Comparison of ENCODE assay signal across 10 mouse cellular contexts in genomic region chr15:73923438-73923837, GRCm38 (mm10).
A peak's percentile ranks its signal among the peaks of the same experiment; 100 is the strongest.
DNase-seq lines count a peak whose midpoint lies in the region; ATAC-seq lines count a peak whose summit lies in the region.
"Had no signal": no experiment of that assay in that cellular context is flagged by ENCODE, and none has a peak within 500 bp of the region (broad histone marks: within the 10 kb centered on the region; RNA-seq: fewer than 3 reads in every experiment).

No protein-coding gene starts in this region.

- 86% methylated on average over 2 of the region's 2 CpGs for WGBS in embryonic facial prominence, embryonic 10.5 days
- WGBS in hindbrain, embryonic 14.5 days, result 57% methylated on average over 2 of the region's 2 CpGs
- 74% methylated on average over 2 of the region's 2 CpGs for WGBS in neural tube, embryonic 11.5 days

- intact Hi-C loops in heart, postnatal 25 days (cut with DNase I), result no loop called here

- H3K4me1 ChIP-seq in embryonic facial prominence, embryonic 10.5 days, result no peaks in the 10 kb centered on the region
- H3K4me1 ChIP-seq in hindbrain, embryonic 14.5 days (replicated peaks; ENCODE audit: control insufficient read depth, insufficient read depth, low read length), result no peaks in the 10 kb centered on the region
- no peaks in the 10 kb centered on the region for H3K4me1 ChIP-seq in neural tube, embryonic 11.5 days (ENCODE audit: control insufficient read depth, insufficient read depth, low read length)
- H3K4me1 ChIP-seq: midbrain, embryonic 12.5 days had no signal

- H3K27ac ChIP-seq in embryonic facial prominence, embryonic 10.5 days (replicated peaks), result no peak overlapping the region
- no peak overlapping the region for H3K27ac ChIP-seq in hindbrain, embryonic 14.5 days
- no peak overlapping the region for H3K27ac ChIP-seq in neural tube, embryonic 11.5 days (ENCODE audit: low read depth, low read length)
- H3K27ac ChIP-seq: midbrain, embryonic 12.5 days had no signal

- no peak overlapping the region for H3K9ac ChIP-seq in hindbrain, embryonic 14.5 days
- no peak overlapping the region for H3K9ac ChIP-seq in neural tube, embryonic 11.5 days (ENCODE audit: low read length)
- H3K9ac ChIP-seq: midbrain, embryonic 12.5 days had no signal

- no peak overlapping the region for H3K4me2 ChIP-seq in hindbrain, embryonic 14.5 days (replicated peaks)
- no peak overlapping the region for H3K4me2 ChIP-seq in neural tube, embryonic 11.5 days (ENCODE audit: low read depth)
- H3K4me2 ChIP-seq: midbrain, embryonic 12.5 days had no signal

- no peaks in the 10 kb centered on the region for H3K9me3 ChIP-seq in embryonic facial prominence, embryonic 10.5 days
- no peaks in the 10 kb centered on the region for H3K9me3 ChIP-seq in hindbrain, embryonic 14.5 days (ENCODE audit: control insufficient read depth, low read length)
- H3K9me3 ChIP-seq in neural tube, embryonic 11.5 days (ENCODE audit: control insufficient read depth, low read length), result no peaks in the 10 kb centered on the region
- H3K9me3 ChIP-seq: midbrain, embryonic 12.5 days had no signal

- H3K4me3 ChIP-seq in embryonic facial prominence, embryonic 10.5 days, result no peak overlapping the region
- H3K4me3 ChIP-seq in hindbrain, embryonic 14.5 days (replicated peaks; ENCODE audit: low read length), result no peak overlapping the region
- H3K4me3 ChIP-seq in neural tube, embryonic 11.5 days (ENCODE audit: low read depth, low read length), result no peak overlapping the region
- H3K4me3 ChIP-seq: midbrain, embryonic 12.5 days had no signal

- no peaks in the 10 kb centered on the region for H3K27me3 ChIP-seq in embryonic facial prominence, embryonic 10.5 days (replicated peaks; ENCODE audit: low read depth, poor library complexity, severe bottlenecking)
- no peaks in the 10 kb centered on the region for H3K27me3 ChIP-seq in hindbrain, embryonic 14.5 days (ENCODE audit: control insufficient read depth, insufficient read depth, low read length)
- H3K27me3 ChIP-seq in neural tube, embryonic 11.5 days (ENCODE audit: control insufficient read depth, insufficient read depth, low read length), result no peaks in the 10 kb centered on the region
- H3K27me3 ChIP-seq: midbrain, embryonic 12.5 days; Patski had no signal

- no peaks in the 10 kb centered on the region for H3K36me3 ChIP-seq in embryonic facial prominence, embryonic 10.5 days (replicated peaks)
- no peaks in the 10 kb centered on the region for H3K36me3 ChIP-seq in hindbrain, embryonic 14.5 days (replicated peaks; ENCODE audit: control insufficient read depth, insufficient read depth)
- no peaks in the 10 kb centered on the region for H3K36me3 ChIP-seq in neural tube, embryonic 11.5 days (ENCODE audit: control insufficient read depth, insufficient read depth, low read length)
- H3K36me3 ChIP-seq: midbrain, embryonic 12.5 days had no signal

- peak; percentile 91 for DNase-seq in heart, adult 11 months
- no peak for DNase-seq in heart, postnatal 25 days (ENCODE audit: low spot score)
- peak; percentile 27 for DNase-seq in A20 (ENCODE audit: low read depth, low spot score)
- DNase-seq in embryonic facial prominence, embryonic 10.5 days (ENCODE audit: low spot score), result peak; percentile 32
- DNase-seq in hindbrain, embryonic 14.5 days (ENCODE audit: low spot score), result peak; percentile 79
- DNase-seq in neural tube, embryonic 11.5 days (ENCODE audit: low spot score), result peak; percentile 67
- no peak for DNase-seq in gastrocnemius, adult 8-10 months (ENCODE audit: low spot score in 2 of 2)
- no peak for DNase-seq in thymus, adult 18-20 months

- ATAC-seq in hindbrain, embryonic 14.5 days (ENCODE audit: low FRiP score), result peak; percentile 63
- no peak for ATAC-seq in neural tube, embryonic 11.5 days (ENCODE audit: insufficient read depth, low FRiP score, low TSS enrichment)
- ATAC-seq: Patski had no signal

Comparison
In these comparisons a context has a peak if more than half of its experiments do, and no peak if none do; other contexts are left out.
1. DNase-seq: peak in heart, adult 11 months (single experiment), A20 (single experiment), embryonic facial prominence, embryonic 10.5 days (single experiment), hindbrain, embryonic 14.5 days (single experiment) and neural tube, embryonic 11.5 days (single experiment); none in heart, postnatal 25 days (single experiment), gastrocnemius, adult 8-10 months (0 of 2) and thymus, adult 18-20 months (0 of 2).